ENCODE assay signal across 9 mouse cellular contexts in the genomic region with DNA sequence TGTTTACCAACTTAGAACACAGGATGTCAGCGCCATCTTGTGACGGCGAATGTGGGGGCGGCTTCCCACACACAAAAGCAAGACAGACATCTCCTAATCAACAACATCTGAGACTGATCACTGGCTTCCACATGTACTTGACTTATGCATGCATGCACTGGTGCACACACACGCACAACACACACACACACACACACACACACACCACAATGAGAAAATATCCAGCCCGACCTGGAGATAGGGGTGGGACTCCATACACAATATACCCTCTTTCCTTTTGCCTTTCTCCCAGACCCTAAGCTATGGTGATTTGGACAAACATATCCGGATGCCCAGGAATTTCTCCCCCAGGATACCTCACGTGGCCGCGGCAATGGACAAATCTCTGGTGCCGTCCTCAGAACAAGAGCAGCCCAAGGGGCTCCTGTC. TPM values are rescaled to one million over a fixed set of nuclear protein-coding genes. Genes with fewer than 3 reads are reported as not detected.
A peak's percentile ranks its signal among the peaks of the same experiment; 100 is the strongest.
DNase-seq lines count a peak whose midpoint lies in the region; ATAC-seq lines count a peak whose summit lies in the region.
"Had no signal": no experiment of that assay in that cellular context is flagged by ENCODE, and none has a peak within 500 bp of the region (broad histone marks: within the 10 kb centered on the region; RNA-seq: fewer than 3 reads in every experiment).

No protein-coding gene starts in this region.

- H3K4me1 ChIP-seq in liver, embryonic 12.5 days: peaks cover 38% of the 10 kb centered on the region

- H3K27ac ChIP-seq in liver, embryonic 12.5 days: peak overlapping the region; percentile 88

- peak; percentile 23 for ATAC-seq in erythroblast, adult 5-6 weeks (replicated peaks; ENCODE audit: low FRiP score, poor library complexity, severe bottlenecking)
- peak; percentile 22; the same call in 1 of the 2 replicates for ATAC-seq in liver, embryonic 12.5 days

- 34% methylated on average over 11 of the region's 11 CpGs for WGBS in liver, embryonic 12.5 days (ENCODE audit: insufficient replicate concordance)

- no peaks in the 10 kb centered on the region for H3K36me3 ChIP-seq in liver, embryonic 12.5 days

- peak; percentile 49 for DNase-seq in layer of hippocampus, adult 9-10 months (ENCODE audit: low spot score)
- no peak for DNase-seq in layer of hippocampus, adult 8-10 months (ENCODE audit: low spot score in 2 of 2)
- DNase-seq in induced T-regulatory cell, adult 2 months (ENCODE audit: low read depth): peak; percentile 88
- DNase-seq in natural killer cell, adult 2 months (ENCODE audit: low spot score in 2 of 2): peak; percentile 66 to 75
- DNase-seq in adipocyte (ENCODE audit: low spot score): no peak
- DNase-seq in right cerebral cortex, adult 18-20 months: no peak

- peak overlapping the region; percentile 47 for H3K4me3 ChIP-seq in liver, embryonic 12.5 days

- peak overlapping the region; percentile 72 for H3K9ac ChIP-seq in liver, embryonic 12.5 days

- peak overlapping the region; percentile 68 for H3K4me2 ChIP-seq in liver, embryonic 12.5 days

- no peaks in the 10 kb centered on the region for H3K27me3 ChIP-seq in liver, embryonic 12.5 days (replicated peaks)

- H3K9me3 ChIP-seq in liver, embryonic 12.5 days (replicated peaks): no peaks in the 10 kb centered on the region

RNA-seq across cellular contexts. Expression of gene Dcaf7, which starts 3.2 kb away (rescaled TPM):
- 100 to 1,000 TPM; 121 to 133 (median 126) TPM for total RNA-seq in layer of hippocampus, adult 8-10 months (2022)
- total RNA-seq in erythroblast, adult 5-6 weeks (2015; ENCODE audit: low replicate concordance): 20.5 and 25.9 TPM in 2 replicates
- total RNA-seq in erythroblast, adult 5-6 weeks (2017; ENCODE audit: low replicate concordance): 20.2 and 27.3 TPM in 2 replicates
- polyA plus RNA-seq in liver, embryonic 12.5 days (2016; fragmentation: Nextera tagmentation; extraction: Ambion mirVana): 41.5 and 43.0 TPM in 2 replicates

RNA-seq across cellular contexts. Expression of gene Kcnh6, which starts 25.6 kb away (rescaled TPM):
- total RNA-seq in layer of hippocampus, adult 8-10 months (2022): 1 to 10 TPM; 1.1 to 1.6 (median 1.3) TPM
- total RNA-seq in erythroblast, adult 5-6 weeks (2015; ENCODE audit: low replicate concordance): not detected in 2 replicates
- 0.68 TPM in 1 of 2 replicates, not detected in the other for total RNA-seq in erythroblast, adult 5-6 weeks (2017; ENCODE audit: low replicate concordance)
- 0.06 and 0.08 TPM in 2 replicates for polyA plus RNA-seq in liver, embryonic 12.5 days (2016; fragmentation: Nextera tagmentation; extraction: Ambion mirVana)

RNA-seq across cellular contexts. Expression of gene Taco1, which starts 32.4 kb away (rescaled TPM):
- 10 to 100 TPM; 15.5 to 23.3 (median 18.7) TPM for total RNA-seq in layer of hippocampus, adult 8-10 months (2022)
- total RNA-seq in erythroblast, adult 5-6 weeks (2015; ENCODE audit: low replicate concordance): 1.2 and 1.9 TPM in 2 replicates
- total RNA-seq in erythroblast, adult 5-6 weeks (2017; ENCODE audit: low replicate concordance): 0.17 and 8.5 TPM in 2 replicates
- polyA plus RNA-seq in liver, embryonic 12.5 days (2016; fragmentation: Nextera tagmentation; extraction: Ambion mirVana): 9.6 and 10.6 TPM in 2 replicates

RNA-seq across cellular contexts. Expression of gene Ace3, which starts 39.0 kb away (rescaled TPM):
- total RNA-seq in layer of hippocampus, adult 8-10 months (2022): not detected
- not detected in 2 replicates for total RNA-seq in erythroblast, adult 5-6 weeks (2015; ENCODE audit: low replicate concordance)
- total RNA-seq in erythroblast, adult 5-6 weeks (2017; ENCODE audit: low replicate concordance): not detected in 2 replicates
- polyA plus RNA-seq in liver, embryonic 12.5 days (2016; fragmentation: Nextera tagmentation; extraction: Ambion mirVana): not detected in 2 replicates
- polyA plus RNA-seq: large intestine, adult 2 months had no signal

RNA-seq across cellular contexts. Expression of gene Map3k3, which starts 50.9 kb away (rescaled TPM):
- 10 to 100 TPM; 30.2 to 37.4 (median 35.1) TPM for total RNA-seq in layer of hippocampus, adult 8-10 months (2022)
- 2.9 and 6.3 TPM in 2 replicates for total RNA-seq in erythroblast, adult 5-6 weeks (2015; ENCODE audit: low replicate concordance)
- 5.2 and 11.7 TPM in 2 replicates for total RNA-seq in erythroblast, adult 5-6 weeks (2017; ENCODE audit: low replicate concordance)
- polyA plus RNA-seq in liver, embryonic 12.5 days (2016; fragmentation: Nextera tagmentation; extraction: Ambion mirVana): 9.7 and 11.2 TPM in 2 replicates

Comparison
In these comparisons a context has a peak if more than half of its experiments do, and no peak if none do; other contexts are left out.
1. DNase-seq: peak in layer of hippocampus, adult 9-10 months (single experiment), induced T-regulatory cell, adult 2 months (single experiment) and natural killer cell, adult 2 months (2 of 2); none in layer of hippocampus, adult 8-10 months (0 of 2), adipocyte (single experiment) and right cerebral cortex, adult 18-20 months (single experiment).
2. RNA of gene Dcaf7, which starts 3.2 kb away (total RNA-seq): 121 to 133 TPM in layer of hippocampus, adult 8-10 months; 20.2 to 27.3 TPM in erythroblast, adult 5-6 weeks; every median in the first group is over 4 times any median in the second.